Mouse (Mus musculus): ENCODE measurements at regions not wholly inside any gene's neighbourhood (a gene's known extent, or its start where the extent isn't known, plus 50 kb on each side); places are given as distances from the start of the nearest gene placed in this dataset.

DNA sequence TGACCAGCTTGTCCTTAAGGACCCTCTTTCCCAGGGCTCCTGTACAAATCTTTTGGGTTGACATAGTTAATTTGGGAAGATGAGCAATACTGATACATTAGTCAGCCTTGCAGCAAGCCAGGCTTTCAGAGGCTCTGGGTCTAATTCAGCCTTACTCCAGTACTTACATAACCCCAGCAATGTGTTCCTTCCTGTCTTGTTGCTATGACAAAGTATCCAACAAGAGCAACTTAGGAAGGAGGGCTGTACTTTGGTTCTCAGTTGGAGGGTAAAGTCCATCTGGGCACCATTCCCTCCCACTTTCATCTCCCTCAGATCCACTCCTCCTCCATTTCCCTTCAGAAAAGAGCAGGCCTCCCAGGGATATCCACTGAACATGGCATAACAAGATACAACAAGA lies 80.7 kb downstream of the A830031A19Rik start:
- TF ChIP-seq CTCF (IDR thresholded peaks at IDR 0.05; ENCODE audit: low read depth): no peak
- TF ChIP-seq EP300 (IDR thresholded peaks at IDR 0.05; ENCODE audit: low read depth): no peak

Data from liver, embryonic 14.5 days (tissue).